Mouse (Mus musculus) midbrain, embryonic 11.5 days (tissue): ENCODE measurements around the gene Hoxa4. TPM values are rescaled to one million over a fixed set of nuclear protein-coding genes. Genes with fewer than 3 reads are reported as not detected.

Experiments used
- ATAC-seq: fragments of 200-750 bp; cut with Nextera tagmentation; 2 replicates; pipeline ENCODE4 v1.8.0; 2017; ENCODE audit warnings: moderate TSS enrichment, moderate library complexity; ENCODE audit not compliant: low FRiP score
- DNase-seq: peaks from one replicate; pipeline ENCODE4 v3.0.0; 2015; ENCODE audit warnings: low spot score; ENCODE audit errors: missing footprints
- H3K27ac ChIP-seq: fragments of 300-500 bp; sonication (generic); 2 replicates; pipeline ENCODE4 v1.5.1; 2014; ENCODE audit warnings: low read depth, low read length
- H3K27me3 ChIP-seq: fragments of 300-500 bp; sonication (generic); 2 replicates; pipeline ENCODE4 v1.6.1; 2014; ENCODE audit warnings: mild to moderate bottlenecking, low read length, moderate library complexity, mixed read lengths; ENCODE audit not compliant: control insufficient read depth, insufficient read depth
- H3K36me3 ChIP-seq: fragments of 300-500 bp; sonication (generic); 2 replicates; pipeline ENCODE4 v1.6.1; 2014; ENCODE audit warnings: mild to moderate bottlenecking, low read length, moderate library complexity, mixed read lengths; ENCODE audit not compliant: control insufficient read depth, insufficient read depth
- H3K4me1 ChIP-seq: fragments of 300-500 bp; sonication (generic); 2 replicates; pipeline ENCODE4 v1.6.1; 2014; ENCODE audit warnings: low read length; ENCODE audit not compliant: control insufficient read depth, insufficient read depth
- H3K4me2 ChIP-seq: fragments of 300-500 bp; sonication (generic); 2 replicates; pipeline ENCODE4 v1.6.1; 2014; ENCODE audit warnings: mild to moderate bottlenecking, moderate library complexity
- H3K4me3 ChIP-seq: fragments of 300-500 bp; sonication (generic); 2 replicates; pipeline ENCODE4 v1.5.1; 2014; ENCODE audit warnings: low read depth, low read length
- H3K9ac ChIP-seq: fragments of 300-500 bp; sonication (generic); 2 replicates; pipeline ENCODE4 v1.6.1; 2014; ENCODE audit warnings: low read length
- H3K9me3 ChIP-seq: fragments of 300-500 bp; sonication (generic); 2 replicates; pipeline ENCODE4 v1.6.1; 2016; ENCODE audit warnings: low read length; ENCODE audit not compliant: control insufficient read depth
- WGBS: fragments of 180-500 bp; shearing (Covaris S2); extraction: QIAGEN DNeasy Blood & Tissue Kit; methylation state at CpG from one replicate; pipeline ENCODE4 v1.1.7; 2014; 5-methylcytosine and 5-hydroxymethylcytosine counted together
- polyA plus RNA-seq: library from polyadenylated mRNA; unstranded; fragments of >200 nt; fragmentation: Nextera tagmentation; extraction: Ambion mirVana; gene quantifications from 2 replicates; pipeline ENCODE4 v1.2.1, GENCODE M21; 2014

The Hoxa4 gene
- polyA plus RNA-seq, 1 experiment from 2014 or later = not detected

GRCm38 (mm10) chr6:52170166-52170897 is 21.2 kb downstream of the Hoxa4 start:
- no peak overlapping the region for H3K27ac ChIP-seq
- 1% methylated on average over 39 of the region's 40 CpGs for WGBS
- no peak overlapping the region for H3K9ac ChIP-seq
- no peak overlapping the region for H3K4me3 ChIP-seq
- peaks cover 97% of the 10 kb centered on the region for H3K27me3 ChIP-seq
- H3K36me3 ChIP-seq = no peaks in the 10 kb centered on the region
- no peaks in the 10 kb centered on the region for H3K9me3 ChIP-seq
- H3K4me1 ChIP-seq = peaks cover 3% of the 10 kb centered on the region; the same call in 1 of the 2 replicates
- DNase-seq (no peak), ATAC-seq (no peak)
- no peak overlapping the region for H3K4me2 ChIP-seq

DNA sequence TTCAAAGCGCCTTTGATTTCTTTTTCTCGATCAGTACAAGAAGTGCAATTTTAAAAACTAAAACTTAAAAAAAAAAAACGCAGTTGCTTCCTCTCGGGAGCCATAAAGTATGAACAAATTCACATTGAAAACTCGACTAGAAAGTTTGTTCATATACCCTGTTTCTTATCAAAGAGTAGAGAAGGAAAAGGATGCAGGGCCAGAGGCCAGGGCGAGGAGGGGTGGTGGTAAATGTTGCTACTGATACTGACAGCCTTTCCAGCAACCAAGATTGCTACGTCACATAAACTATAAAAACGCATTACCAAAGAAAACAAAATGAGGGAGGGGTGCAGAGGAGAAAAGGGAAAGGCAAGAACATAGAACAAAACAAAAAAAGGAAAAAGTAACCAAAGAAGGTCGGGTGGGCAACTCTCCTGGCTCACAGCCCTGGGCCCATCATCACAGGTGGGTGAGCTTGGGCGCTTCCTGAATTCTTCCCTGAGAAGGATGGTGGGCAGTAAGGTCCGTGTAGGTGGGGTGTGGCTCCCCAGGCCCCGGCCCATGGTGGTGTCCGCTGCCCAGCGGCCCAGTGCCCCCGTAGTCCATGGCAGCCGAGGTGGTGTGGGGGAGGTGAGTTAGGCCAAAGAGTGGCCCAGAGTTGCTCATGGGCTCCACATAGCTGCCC is 21.9 kb downstream of the Hoxa4 start:
- peaks cover 97% of the 10 kb centered on the region for H3K27me3 ChIP-seq
- no peaks in the 10 kb centered on the region for H3K9me3 ChIP-seq
- no peak overlapping the region for H3K4me2 ChIP-seq
- no peak overlapping the region for H3K4me3 ChIP-seq
- WGBS = 4% methylated on average over 16 of the region's 16 CpGs
- no peak overlapping the region for H3K9ac ChIP-seq
- no peak overlapping the region for H3K27ac ChIP-seq
- H3K4me1 ChIP-seq = peaks cover 3% of the 10 kb centered on the region; the same call in 1 of the 2 replicates
- H3K36me3 ChIP-seq = no peaks in the 10 kb centered on the region
- DNase-seq = no peak
- no peak for ATAC-seq

- H3K36me3 ChIP-seq = no peaks in the 10 kb centered on the region
- no peak for DNase-seq
- H3K4me3 ChIP-seq = no peak overlapping the region
- ATAC-seq = no peak
- no peak overlapping the region for H3K9ac ChIP-seq
- H3K9me3 ChIP-seq = no peaks in the 10 kb centered on the region
- no peak overlapping the region for H3K27ac ChIP-seq
- WGBS = under 1% methylated on average over 42 of the region's 42 CpGs
- peaks cover 3% of the 10 kb centered on the region; the same call in 1 of the 2 replicates for H3K4me1 ChIP-seq
- no peak overlapping the region for H3K4me2 ChIP-seq
- peaks cover 99% of the 10 kb centered on the region for H3K27me3 ChIP-seq
Observed at GRCm38 (mm10) chr6:52168191-52169055, 23.1 kb downstream of the Hoxa4 start.

DNA sequence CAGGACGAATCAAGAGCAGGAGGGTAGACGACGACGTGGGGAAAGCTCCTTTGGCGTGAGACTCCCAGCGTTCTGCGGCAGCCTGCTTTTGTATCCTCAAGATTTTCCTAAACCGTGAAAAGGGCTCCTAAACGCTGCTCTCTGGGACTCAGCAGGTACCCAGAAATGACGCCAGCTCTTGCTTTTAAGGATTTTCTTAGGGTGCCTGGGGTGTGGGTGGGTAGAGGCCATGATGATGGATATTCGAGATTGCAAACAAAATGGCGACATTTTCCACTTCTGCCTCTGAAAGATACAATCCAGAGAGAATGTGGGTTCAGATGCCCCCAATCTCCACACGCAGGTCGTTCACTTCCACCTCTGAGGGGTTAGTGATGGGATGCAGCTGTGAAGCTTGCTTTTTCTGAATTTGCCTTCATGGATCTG is 23.8 kb downstream of the Hoxa4 start:
- H3K9me3 ChIP-seq = no peaks in the 10 kb centered on the region
- no peak for DNase-seq
- WGBS = 1% methylated on average over 14 of the region's 14 CpGs
- peaks cover 3% of the 10 kb centered on the region; the same call in 1 of the 2 replicates for H3K4me1 ChIP-seq
- no peak overlapping the region for H3K4me3 ChIP-seq
- no peaks in the 10 kb centered on the region for H3K36me3 ChIP-seq
- no peak overlapping the region for H3K4me2 ChIP-seq
- no peak overlapping the region for H3K27ac ChIP-seq
- no peak overlapping the region for H3K9ac ChIP-seq
- no peak for ATAC-seq
- H3K27me3 ChIP-seq = peaks cover 99% of the 10 kb centered on the region

- H3K27me3 ChIP-seq = peaks cover 97% of the 10 kb centered on the region
- DNase-seq = no peak
- H3K4me1 ChIP-seq = no peaks in the 10 kb centered on the region
- no peaks in the 10 kb centered on the region for H3K9me3 ChIP-seq
- no peak for ATAC-seq
- H3K4me3 ChIP-seq = no peak overlapping the region
- H3K36me3 ChIP-seq = no peaks in the 10 kb centered on the region
- WGBS = 8% methylated on average over 1 of the region's 1 CpGs
- no peak overlapping the region for H3K9ac ChIP-seq
- no peak overlapping the region for H3K27ac ChIP-seq
- H3K4me2 ChIP-seq = no peak overlapping the region
Observed at GRCm38 (mm10) chr6:52167176-52167575, 24.4 kb downstream of the Hoxa4 start.

GRCm38 (mm10) chr6:52166431-52167077 is 25.0 kb downstream of the Hoxa4 start:
- Histone ChIP-seq H3K4me2 (no peak overlapping the region), H3K4me1 (no peaks in the 10 kb centered on the region), H3K9ac (no peak overlapping the region), H3K4me3 (no peak overlapping the region), H3K9me3 (no peaks in the 10 kb centered on the region), H3K36me3 (no peaks in the 10 kb centered on the region), H3K27ac (no peak overlapping the region), H3K27me3 (peaks cover 97% of the 10 kb centered on the region)
- ATAC-seq (no peak), DNase-seq (no peak)
- WGBS = 4% methylated on average over 4 of the region's 4 CpGs

- no peak overlapping the region for H3K27ac ChIP-seq
- DNase-seq (peak; percentile 96), ATAC-seq (no peak)
- no peak overlapping the region for H3K4me2 ChIP-seq
- peaks cover 96% of the 10 kb centered on the region for H3K27me3 ChIP-seq
- H3K36me3 ChIP-seq = no peaks in the 10 kb centered on the region
- no peaks in the 10 kb centered on the region for H3K4me1 ChIP-seq
- under 1% methylated on average over 28 of the region's 28 CpGs for WGBS
- H3K9me3 ChIP-seq = no peaks in the 10 kb centered on the region
- no peak overlapping the region for H3K4me3 ChIP-seq
- H3K9ac ChIP-seq = no peak overlapping the region
Observed at GRCm38 (mm10) chr6:52165441-52166370, 25.8 kb downstream of the Hoxa4 start.
